In genomic region chr14:46952264-46952663, GRCm38 (mm10) we compare ENCODE assay signal across 17 mouse cellular contexts.
"Had no signal": no experiment of that assay in that cellular context is flagged by ENCODE, and none has a peak within 500 bp of the region (broad histone marks: within the 10 kb centered on the region; RNA-seq: fewer than 3 reads in every experiment).

No protein-coding gene starts in this region.

- H3K27me3 ChIP-seq: heart, embryonic 12.5 days; heart, embryonic 15.5 days; hindbrain, embryonic 12.5 days; intestine, embryonic 15.5 days; limb, embryonic 13.5 days; limb, embryonic 15.5 days; liver, embryonic 12.5 days had no signal

- H3K4me2 ChIP-seq: heart, embryonic 12.5 days; heart, embryonic 15.5 days; hindbrain, embryonic 12.5 days; hindbrain, embryonic 14.5 days; intestine, embryonic 15.5 days; limb, embryonic 13.5 days; limb, embryonic 15.5 days; liver, embryonic 12.5 days had no signal

- H3K9me3 ChIP-seq: heart, embryonic 12.5 days; heart, embryonic 15.5 days; hindbrain, embryonic 10.5 days; hindbrain, embryonic 12.5 days; intestine, embryonic 15.5 days; limb, embryonic 13.5 days; limb, embryonic 15.5 days; liver, embryonic 12.5 days had no signal

- DNase-seq: gastrocnemius, postnatal 14 days; heart, postnatal 4 days; kidney, adult 18-20 months; kidney, adult 8-10 months; layer of hippocampus, postnatal 36 days; left cerebral cortex, postnatal 4 days had no signal

- H3K27ac ChIP-seq: hindbrain, embryonic 10.5 days; hindbrain, embryonic 12.5 days; hindbrain, embryonic 14.5 days; intestine, embryonic 15.5 days; layer of hippocampus, adult 2 months; limb, embryonic 13.5 days; liver, embryonic 12.5 days; liver, embryonic 14.5 days had no signal

- H3K4me3 ChIP-seq: heart, embryonic 12.5 days; heart, embryonic 15.5 days; hindbrain, embryonic 10.5 days; hindbrain, embryonic 12.5 days; intestine, embryonic 15.5 days; layer of hippocampus, adult 2 months; limb, embryonic 13.5 days; limb, embryonic 15.5 days; liver, embryonic 12.5 days had no signal

- H3K36me3 ChIP-seq: heart, embryonic 15.5 days; hindbrain, embryonic 10.5 days; hindbrain, embryonic 12.5 days; intestine, embryonic 15.5 days; limb, embryonic 13.5 days; limb, embryonic 15.5 days; liver, embryonic 12.5 days had no signal
